Mouse (Mus musculus) neural tube, embryonic 11.5 days (tissue): Measurements from ENCODE around the gene Gm9913. TPM values are rescaled to one million over a fixed set of nuclear protein-coding genes. Genes with fewer than 3 reads are reported as not detected.

ENCODE experiments used
- ATAC-seq: fragments of 200-750 bp; cut with Nextera tagmentation; 2 replicates; pipeline ENCODE4 v1.8.0; 2017; ENCODE audit warnings: moderate number of reproducible peaks, mild to moderate bottlenecking, moderate TSS enrichment, moderate library complexity; ENCODE audit not compliant: insufficient read depth, low FRiP score, low TSS enrichment
- DNase-seq: peaks from one replicate; pipeline ENCODE4 v3.0.0-alpha.2; 2015; ENCODE audit warnings: low spot score
- H3K27ac ChIP-seq: fragments of 300-500 bp; sonication (generic); 2 replicates; pipeline ENCODE4 v1.5.1; 2014; ENCODE audit warnings: low read depth, mild to moderate bottlenecking, low read length
- H3K27me3 ChIP-seq: fragments of 300-500 bp; sonication (generic); 2 replicates; pipeline ENCODE4 v1.6.1; 2014; ENCODE audit warnings: mild to moderate bottlenecking, low read length, mixed read lengths; ENCODE audit not compliant: control insufficient read depth, insufficient read depth
- H3K36me3 ChIP-seq: fragments of 300-500 bp; sonication (generic); 2 replicates; pipeline ENCODE4 v1.6.1; 2014; ENCODE audit warnings: mild to moderate bottlenecking, low read length, moderate library complexity, mixed read lengths; ENCODE audit not compliant: control insufficient read depth, insufficient read depth
- H3K4me1 ChIP-seq: fragments of 300-500 bp; sonication (generic); 2 replicates; pipeline ENCODE4 v1.6.1; 2014; ENCODE audit warnings: low read length, mixed read lengths; ENCODE audit not compliant: control insufficient read depth, insufficient read depth
- H3K4me2 ChIP-seq: fragments of 300-500 bp; sonication (generic); 2 replicates; pipeline ENCODE4 v1.6.1; 2014; ENCODE audit warnings: low read depth, mild to moderate bottlenecking, moderate library complexity
- H3K4me3 ChIP-seq: fragments of 300-500 bp; sonication (generic); 2 replicates; pipeline ENCODE4 v1.5.1; 2014; ENCODE audit warnings: low read depth, low read length
- H3K9ac ChIP-seq: fragments of 300-500 bp; sonication (generic); 2 replicates; pipeline ENCODE4 v1.6.1; 2014; ENCODE audit warnings: mild to moderate bottlenecking, low read length
- H3K9me3 ChIP-seq: fragments of 300-500 bp; sonication (generic); 2 replicates; pipeline ENCODE4 v1.6.1; 2016; ENCODE audit warnings: low read length; ENCODE audit not compliant: control insufficient read depth
- whole genome bisulfite sequencing: fragments of 180-500 bp; shearing (Covaris S2); extraction: QIAGEN DNeasy Blood & Tissue Kit; methylation state at CpG from one replicate; pipeline ENCODE4 v1.1.7; 2014; 5-methylcytosine and 5-hydroxymethylcytosine counted together
- polyA plus RNA-seq: library from polyadenylated mRNA; unstranded; fragments of >200 nt; fragmentation: Nextera tagmentation; extraction: Ambion mirVana; gene quantifications from 2 replicates; pipeline ENCODE4 v1.2.1, GENCODE M21; 2014

The Gm9913 gene
- polyA plus RNA-seq, 1 experiment from 2014 or later = 0.16 TPM

- H3K4me1 ChIP-seq = no peaks in the 10 kb centered on the region
- no peaks in the 10 kb centered on the region for H3K36me3 ChIP-seq
- ATAC-seq (no peak), DNase-seq (no peak)
- H3K9me3 ChIP-seq = no peaks in the 10 kb centered on the region
- H3K27me3 ChIP-seq = no peaks in the 10 kb centered on the region
- no peak overlapping the region for H3K4me2 ChIP-seq
- 85% methylated on average over 5 of the region's 5 CpGs for WGBS
- no peak overlapping the region for H3K9ac ChIP-seq
- H3K4me3 ChIP-seq = no peak overlapping the region
- no peak overlapping the region for H3K27ac ChIP-seq
These were observed 21.7 kb downstream of the Gm9913 start for GRCm38 (mm10) chr2:125526566-125526965.

DNA sequence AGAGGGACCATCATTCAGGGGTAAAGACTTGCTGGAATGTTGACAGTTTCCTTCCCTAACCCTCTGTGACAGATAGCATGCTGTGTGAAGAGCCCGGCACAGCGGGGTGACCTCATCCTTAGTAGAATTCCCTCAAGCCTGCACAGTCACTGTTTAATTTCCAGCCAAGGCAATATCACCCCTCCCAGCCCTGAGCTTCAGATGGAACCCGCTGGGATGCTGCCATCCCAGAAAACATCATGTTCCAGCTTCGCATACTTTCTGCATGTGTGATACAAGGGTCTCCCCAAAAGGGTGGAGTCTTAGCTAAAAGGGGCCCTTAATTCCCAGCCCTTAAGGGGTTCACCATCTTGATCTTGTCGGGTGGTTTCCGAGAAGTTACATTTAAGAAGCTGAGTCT, 25.8 kb downstream of the Gm9913 start:
- H3K4me1 ChIP-seq = no peaks in the 10 kb centered on the region
- no peak overlapping the region for H3K4me2 ChIP-seq
- no peak for ATAC-seq
- H3K36me3 ChIP-seq = no peaks in the 10 kb centered on the region
- H3K9ac ChIP-seq = no peak overlapping the region
- H3K9me3 ChIP-seq = no peaks in the 10 kb centered on the region
- WGBS = 81% methylated on average over 6 of the region's 6 CpGs
- H3K27me3 ChIP-seq = no peaks in the 10 kb centered on the region
- no peak for DNase-seq
- H3K27ac ChIP-seq = no peak overlapping the region
- no peak overlapping the region for H3K4me3 ChIP-seq

GRCm38 (mm10) chr2:125539640-125540039, 34.8 kb downstream of the Gm9913 start:
- Histone ChIP-seq H3K27me3 (no peaks in the 10 kb centered on the region), H3K4me3 (no peak overlapping the region), H3K4me2 (no peak overlapping the region), H3K36me3 (no peaks in the 10 kb centered on the region), H3K4me1 (no peaks in the 10 kb centered on the region), H3K9ac (no peak overlapping the region), H3K9me3 (no peaks in the 10 kb centered on the region), H3K27ac (no peak overlapping the region)
- DNase-seq = no peak
- 85% methylated on average over 3 of the region's 3 CpGs for WGBS
- ATAC-seq = no peak

DNA sequence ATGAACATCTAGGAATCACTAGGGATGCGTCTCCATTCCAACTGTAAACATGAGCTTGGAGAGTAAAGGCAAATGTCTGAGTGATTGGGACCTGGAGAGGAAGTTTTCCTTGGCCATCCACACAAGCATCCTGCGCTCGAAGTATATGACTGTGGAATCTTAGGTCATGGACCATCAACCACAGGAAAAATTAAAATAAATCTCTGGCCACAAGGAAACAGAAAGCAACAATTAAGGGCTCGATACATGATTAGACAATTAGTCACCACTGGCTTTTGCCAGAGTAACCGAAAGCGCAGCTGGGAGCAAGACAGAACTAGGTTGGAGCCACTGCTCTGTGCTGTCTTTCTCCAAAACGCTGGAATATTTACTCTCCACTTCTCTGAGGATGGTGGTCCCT, 35.7 kb downstream of the Gm9913 start:
- no peak overlapping the region for H3K4me2 ChIP-seq
- H3K27ac ChIP-seq = no peak overlapping the region
- H3K4me3 ChIP-seq = no peak overlapping the region
- no peaks in the 10 kb centered on the region for H3K9me3 ChIP-seq
- no peak for DNase-seq
- no peak overlapping the region for H3K9ac ChIP-seq
- no peak for ATAC-seq
- 89% methylated on average over 7 of the region's 7 CpGs for WGBS
- H3K36me3 ChIP-seq = no peaks in the 10 kb centered on the region
- no peaks in the 10 kb centered on the region for H3K27me3 ChIP-seq
- H3K4me1 ChIP-seq = no peaks in the 10 kb centered on the region

DNA sequence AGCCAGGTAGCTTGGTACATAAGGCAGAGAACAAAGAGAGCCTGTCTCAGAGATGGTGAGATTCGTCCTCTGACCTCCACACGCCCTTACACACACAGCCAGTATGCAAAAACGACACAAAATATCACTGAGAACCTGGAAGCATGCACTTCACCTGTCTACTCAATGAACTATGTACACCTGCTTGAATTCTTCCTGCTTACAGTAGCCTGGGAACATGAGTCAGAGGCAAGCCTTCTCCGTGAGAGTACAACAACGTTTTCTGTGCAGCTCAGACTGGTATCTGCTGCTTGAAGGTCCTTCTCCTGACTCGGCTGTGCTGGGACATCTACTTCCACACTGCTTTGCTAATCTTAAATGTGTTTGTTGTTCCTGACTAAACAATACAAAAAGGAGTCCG, 36.6 kb downstream of the Gm9913 start:
- Histone ChIP-seq H3K4me3 (no peak overlapping the region), H3K36me3 (no peaks in the 10 kb centered on the region), H3K27ac (no peak overlapping the region), H3K4me1 (no peaks in the 10 kb centered on the region), H3K9me3 (no peaks in the 10 kb centered on the region), H3K9ac (no peak overlapping the region), H3K27me3 (no peaks in the 10 kb centered on the region), H3K4me2 (no peak overlapping the region)
- DNase-seq = no peak
- WGBS = 79% methylated on average over 7 of the region's 7 CpGs
- ATAC-seq = no peak

- Histone ChIP-seq H3K9me3 (no peaks in the 10 kb centered on the region), H3K4me3 (no peak overlapping the region), H3K4me1 (no peaks in the 10 kb centered on the region), H3K9ac (no peak overlapping the region), H3K27ac (no peak overlapping the region), H3K4me2 (no peak overlapping the region), H3K36me3 (no peaks in the 10 kb centered on the region), H3K27me3 (no peaks in the 10 kb centered on the region)
- ATAC-seq (no peak), DNase-seq (no peak)
- 66% methylated on average over 1 of the region's 1 CpGs for WGBS
These were observed 38.8 kb downstream of the Gm9913 start for GRCm38 (mm10) chr2:125543646-125544045.

DNA sequence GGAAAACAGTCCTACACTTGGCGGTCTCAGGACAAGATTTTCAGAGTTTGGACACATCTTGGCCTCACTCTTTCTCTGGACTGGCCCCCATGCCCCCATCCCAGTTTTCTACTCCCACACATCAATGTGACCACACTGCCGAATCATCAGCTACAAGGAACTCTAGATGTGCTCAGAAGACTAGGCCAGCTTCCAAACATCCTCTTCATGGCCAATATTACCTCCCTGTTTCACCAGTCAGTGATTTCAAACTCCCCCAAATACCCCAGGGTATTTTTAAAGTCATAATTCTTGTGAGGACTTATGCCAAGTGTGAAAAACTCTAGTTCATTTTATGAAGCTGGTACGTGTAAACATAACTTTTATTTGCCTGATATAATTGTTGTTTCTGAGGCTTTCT, 40.1 kb downstream of the Gm9913 start:
- ATAC-seq = no peak
- DNase-seq = no peak
- 85% methylated on average over 3 of the region's 3 CpGs for WGBS
- Histone ChIP-seq H3K4me2 (no peak overlapping the region), H3K9me3 (no peaks in the 10 kb centered on the region), H3K9ac (no peak overlapping the region), H3K4me3 (no peak overlapping the region), H3K27ac (no peak overlapping the region), H3K27me3 (no peaks in the 10 kb centered on the region), H3K4me1 (no peaks in the 10 kb centered on the region), H3K36me3 (no peaks in the 10 kb centered on the region)

- H3K9me3 ChIP-seq = no peaks in the 10 kb centered on the region
- WGBS = 77% methylated on average over 1 of the region's 1 CpGs
These were observed 44.1 kb downstream of the Gm9913 start for GRCm38 (mm10) chr2:125548806-125549578.

GRCm38 (mm10) chr2:125555830-125556229, 50.9 kb downstream of the Gm9913 start:
- ATAC-seq = no peak
- DNase-seq = no peak
- Histone ChIP-seq H3K27me3 (no peaks in the 10 kb centered on the region), H3K27ac (no peak overlapping the region), H3K9me3 (no peaks in the 10 kb centered on the region), H3K36me3 (no peaks in the 10 kb centered on the region), H3K4me1 (no peaks in the 10 kb centered on the region), H3K4me3 (no peak overlapping the region), H3K9ac (no peak overlapping the region), H3K4me2 (no peak overlapping the region)
- WGBS = 83% methylated on average over 6 of the region's 6 CpGs

More at GRCm38 (mm10) chr2:125548806-125549578, 44.1 kb downstream of the Gm9913 start:
- ATAC-seq = no peak
- no peak overlapping the region for H3K27ac ChIP-seq
- no peaks in the 10 kb centered on the region for H3K4me1 ChIP-seq
- no peaks in the 10 kb centered on the region for H3K27me3 ChIP-seq
- H3K36me3 ChIP-seq = no peaks in the 10 kb centered on the region
- DNase-seq = no peak
- H3K4me3 ChIP-seq = no peak overlapping the region
- no peak overlapping the region for H3K9ac ChIP-seq
- H3K4me2 ChIP-seq = no peak overlapping the region
